Mouse (Mus musculus) midbrain, embryonic 13.5 days (tissue): ENCODE measurements around the gene Syne3. TPM values are rescaled to one million over a fixed set of nuclear protein-coding genes. Genes with fewer than 3 reads are reported as not detected.

Experiments used
- ATAC-seq: fragments of 200-750 bp; cut with Nextera tagmentation; 2 replicates; pipeline ENCODE4 v1.8.0; 2017; ENCODE audit warnings: mild to moderate bottlenecking, moderate TSS enrichment, moderate library complexity
- H3K27ac ChIP-seq: fragments of 300-500 bp; sonication (generic); 2 replicates; pipeline ENCODE4 v1.5.1; 2015; ENCODE audit warnings: inconsistent platforms, mild to moderate bottlenecking, moderate library complexity
- H3K27me3 ChIP-seq: fragments of 300-500 bp; sonication (generic); 2 replicates; pipeline ENCODE4 v1.6.1; 2015; ENCODE audit warnings: mild to moderate bottlenecking, inconsistent platforms
- H3K36me3 ChIP-seq: fragments of 300-500 bp; sonication (generic); 2 replicates; pipeline ENCODE4 v1.6.1; 2015; ENCODE audit warnings: mild to moderate bottlenecking, inconsistent platforms
- H3K4me1 ChIP-seq: fragments of 300-500 bp; sonication (generic); replicated peaks from 2 replicates; pipeline ENCODE4 v1.6.1; 2015; ENCODE audit warnings: inconsistent platforms
- H3K4me2 ChIP-seq: fragments of 300-500 bp; sonication (generic); replicated peaks from 2 replicates; pipeline ENCODE4 v1.6.1; 2015; ENCODE audit warnings: moderate library complexity, mild to moderate bottlenecking, inconsistent platforms
- H3K4me3 ChIP-seq: fragments of 300-500 bp; sonication (generic); replicated peaks from 2 replicates; pipeline ENCODE4 v1.5.1; 2015; ENCODE audit warnings: mild to moderate bottlenecking, inconsistent platforms
- H3K9ac ChIP-seq: fragments of 300-500 bp; sonication (generic); replicated peaks from 2 replicates; pipeline ENCODE4 v1.6.1; 2015; ENCODE audit warnings: mild to moderate bottlenecking, inconsistent platforms
- H3K9me3 ChIP-seq: fragments of 300-500 bp; sonication (generic); 2 replicates; pipeline ENCODE4 v1.6.1; 2016; ENCODE audit warnings: mild to moderate bottlenecking, inconsistent platforms
- WGBS: fragments of 180-500 bp; shearing (Covaris S2); methylation state at CpG from one replicate; pipeline ENCODE4 v1.1.7; 2015; 5-methylcytosine and 5-hydroxymethylcytosine counted together
- polyA plus RNA-seq: library from polyadenylated mRNA; unstranded; fragments of >200 nt; fragmentation: Nextera tagmentation; extraction: Ambion mirVana; gene quantifications from 2 replicates; pipeline ENCODE4 v1.2.1, GENCODE M21; 2015

Gene Syne3
- polyA plus RNA-seq, 1 experiment from 2014 or later, result 0.17 TPM

DNA sequence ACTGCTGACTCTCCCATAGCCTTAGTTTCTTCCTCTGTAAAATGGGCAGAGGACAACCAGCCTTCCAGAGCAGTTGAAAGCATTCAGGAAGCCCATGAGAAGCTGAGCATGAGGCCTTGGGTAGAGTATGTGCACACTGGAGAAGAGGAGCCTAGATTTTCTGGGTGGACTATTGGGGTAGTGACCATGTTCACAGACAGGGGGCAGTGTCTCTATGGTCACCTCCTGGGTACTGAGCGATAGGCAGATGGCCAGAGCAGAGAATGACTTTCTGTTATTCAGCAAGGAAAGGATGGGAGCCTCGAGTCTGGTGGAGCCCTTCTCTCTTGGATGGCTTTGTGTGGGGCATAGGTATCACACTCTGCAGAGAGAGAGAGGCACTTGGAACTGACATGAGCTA is 76.4 kb downstream of the Syne3 start:
- H3K9me3 ChIP-seq, result no peaks in the 10 kb centered on the region
- 77% methylated on average over 2 of the region's 2 CpGs for WGBS
- H3K9ac ChIP-seq, result no peak overlapping the region
- peaks cover 2% of the 10 kb centered on the region; the same call in 1 of the 2 replicates for H3K27me3 ChIP-seq
- H3K4me2 ChIP-seq, result no peak overlapping the region
- no peaks in the 10 kb centered on the region for H3K36me3 ChIP-seq
- H3K4me3 ChIP-seq, result no peak overlapping the region
- H3K4me1 ChIP-seq, result no peaks in the 10 kb centered on the region
- H3K27ac ChIP-seq, result no peak overlapping the region
- no peak for ATAC-seq

- no peaks in the 10 kb centered on the region for H3K27me3 ChIP-seq
- H3K4me2 ChIP-seq, result no peak overlapping the region
- 84% methylated on average over 2 of the region's 2 CpGs for WGBS
- no peaks in the 10 kb centered on the region for H3K9me3 ChIP-seq
- peaks cover 28% of the 10 kb centered on the region for H3K4me1 ChIP-seq
- ATAC-seq, result no peak
- H3K9ac ChIP-seq, result no peak overlapping the region
- no peaks in the 10 kb centered on the region for H3K36me3 ChIP-seq
- H3K4me3 ChIP-seq, result no peak overlapping the region
- peak overlapping the region; percentile 57; the same call in 1 of the 2 replicates for H3K27ac ChIP-seq
Observed at GRCm38 (mm10) chr12:104925765-104926164, 83.8 kb downstream of the Syne3 start.

DNA sequence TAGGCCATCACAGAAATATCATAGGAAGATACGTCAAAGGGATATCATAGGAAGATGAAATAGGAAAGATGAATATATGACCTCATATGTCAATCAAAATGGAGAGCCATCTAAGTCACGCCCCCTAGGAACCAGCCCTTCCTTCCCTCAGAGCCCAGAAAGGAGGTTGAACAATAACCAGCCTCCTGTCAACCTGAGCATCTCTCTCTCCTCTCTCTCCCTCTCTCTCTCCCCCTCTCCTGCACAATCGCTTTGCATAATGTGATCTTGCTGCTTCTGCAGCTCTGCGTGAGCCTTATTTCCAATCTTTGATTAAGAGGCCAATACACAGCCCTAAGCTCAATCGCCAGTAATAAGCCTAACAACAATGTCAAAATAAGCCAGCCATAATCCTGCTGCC is 84.6 kb downstream of the Syne3 start:
- no peak overlapping the region for H3K4me3 ChIP-seq
- H3K4me1 ChIP-seq, result peaks cover 28% of the 10 kb centered on the region
- ATAC-seq, result peak; percentile 27; the same call in 1 of the 2 replicates
- no peak overlapping the region for H3K4me2 ChIP-seq
- H3K27me3 ChIP-seq, result no peaks in the 10 kb centered on the region
- H3K9me3 ChIP-seq, result no peaks in the 10 kb centered on the region
- H3K27ac ChIP-seq, result peak overlapping the region; percentile 57
- H3K36me3 ChIP-seq, result no peaks in the 10 kb centered on the region
- WGBS, result 61% methylated on average over 5 of the region's 5 CpGs
- H3K9ac ChIP-seq, result no peak overlapping the region

- Histone ChIP-seq H3K4me2 (no peak overlapping the region), H3K9ac (no peak overlapping the region), H3K27me3 (no peaks in the 10 kb centered on the region), H3K36me3 (no peaks in the 10 kb centered on the region), H3K4me3 (no peak overlapping the region), H3K27ac (peak overlapping the region; percentile 57), H3K9me3 (no peaks in the 10 kb centered on the region), H3K4me1 (peaks cover 28% of the 10 kb centered on the region)
- ATAC-seq, result no peak
- WGBS, result 69% methylated on average over 3 of the region's 3 CpGs
Observed at GRCm38 (mm10) chr12:104924546-104924945, 85.1 kb downstream of the Syne3 start.

- 79% methylated on average over 19 of the region's 19 CpGs for WGBS
- Histone ChIP-seq H3K36me3 (no peaks in the 10 kb centered on the region), H3K9ac (no peak overlapping the region), H3K27ac (no peak overlapping the region), H3K27me3 (no peaks in the 10 kb centered on the region), H3K4me3 (no peak overlapping the region), H3K4me2 (no peak overlapping the region), H3K9me3 (no peaks in the 10 kb centered on the region), H3K4me1 (peaks cover 28% of the 10 kb centered on the region)
- ATAC-seq, result no peak
Observed at GRCm38 (mm10) chr12:104923948-104924388, 85.6 kb downstream of the Syne3 start.

GRCm38 (mm10) chr12:104922647-104923046 is 87.0 kb downstream of the Syne3 start:
- 24% methylated on average over 8 of the region's 8 CpGs for WGBS
- Histone ChIP-seq H3K4me1 (peaks cover 28% of the 10 kb centered on the region), H3K4me2 (no peak overlapping the region), H3K9me3 (no peaks in the 10 kb centered on the region), H3K9ac (no peak overlapping the region), H3K27ac (no peak overlapping the region), H3K36me3 (no peaks in the 10 kb centered on the region), H3K27me3 (no peaks in the 10 kb centered on the region), H3K4me3 (no peak overlapping the region)
- ATAC-seq, result peak; percentile 59

DNA sequence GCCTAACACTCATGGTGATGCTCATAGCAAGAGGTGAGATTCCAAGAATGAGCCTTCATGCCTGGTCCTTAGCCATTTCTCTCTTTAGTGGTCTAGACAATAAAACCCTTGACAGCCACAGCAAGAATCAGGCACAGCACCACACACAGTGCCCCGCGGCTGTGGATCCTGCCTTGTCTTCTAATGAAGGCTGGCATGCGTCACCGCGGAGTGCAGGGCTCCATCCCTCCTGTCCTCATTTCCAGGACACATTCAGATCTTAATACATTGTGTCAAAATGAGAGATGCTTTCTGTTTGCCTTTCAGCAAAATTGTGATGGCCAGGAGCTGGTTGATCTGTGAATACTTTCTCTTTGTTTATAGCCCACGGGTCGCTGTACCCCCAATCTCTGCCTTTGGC is 88.5 kb downstream of the Syne3 start:
- Histone ChIP-seq H3K9ac (no peak overlapping the region), H3K27me3 (no peaks in the 10 kb centered on the region), H3K36me3 (no peaks in the 10 kb centered on the region), H3K9me3 (no peaks in the 10 kb centered on the region), H3K27ac (no peak overlapping the region), H3K4me2 (no peak overlapping the region), H3K4me3 (no peak overlapping the region), H3K4me1 (peaks cover 28% of the 10 kb centered on the region)
- no peak for ATAC-seq
- WGBS, result 86% methylated on average over 7 of the region's 7 CpGs

DNA sequence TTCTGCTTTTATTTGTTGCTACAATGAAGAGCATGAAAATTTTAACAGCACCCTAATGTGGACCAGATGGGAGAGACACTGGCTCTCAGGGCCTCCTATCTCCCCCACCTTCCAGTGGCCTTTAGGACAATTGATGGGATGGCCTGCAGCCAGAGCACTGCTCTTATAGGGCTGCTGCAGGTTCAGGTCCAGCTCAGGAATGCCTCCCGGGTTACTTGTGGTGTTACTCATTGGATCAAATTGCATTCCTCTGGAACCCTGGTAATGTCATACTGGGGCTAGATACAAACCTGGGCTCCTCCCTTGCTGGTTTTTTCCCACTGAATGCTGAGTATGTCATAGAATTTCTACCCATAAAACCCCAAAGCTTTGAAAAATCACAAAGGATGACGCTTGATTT is 90.4 kb downstream of the Syne3 start:
- H3K4me2 ChIP-seq, result no peak overlapping the region
- H3K4me1 ChIP-seq, result peaks cover 16% of the 10 kb centered on the region
- no peaks in the 10 kb centered on the region for H3K27me3 ChIP-seq
- no peaks in the 10 kb centered on the region for H3K36me3 ChIP-seq
- no peak overlapping the region for H3K27ac ChIP-seq
- 87% methylated on average over 2 of the region's 2 CpGs for WGBS
- H3K9ac ChIP-seq, result no peak overlapping the region
- no peaks in the 10 kb centered on the region for H3K9me3 ChIP-seq
- no peak for ATAC-seq
- no peak overlapping the region for H3K4me3 ChIP-seq

DNA sequence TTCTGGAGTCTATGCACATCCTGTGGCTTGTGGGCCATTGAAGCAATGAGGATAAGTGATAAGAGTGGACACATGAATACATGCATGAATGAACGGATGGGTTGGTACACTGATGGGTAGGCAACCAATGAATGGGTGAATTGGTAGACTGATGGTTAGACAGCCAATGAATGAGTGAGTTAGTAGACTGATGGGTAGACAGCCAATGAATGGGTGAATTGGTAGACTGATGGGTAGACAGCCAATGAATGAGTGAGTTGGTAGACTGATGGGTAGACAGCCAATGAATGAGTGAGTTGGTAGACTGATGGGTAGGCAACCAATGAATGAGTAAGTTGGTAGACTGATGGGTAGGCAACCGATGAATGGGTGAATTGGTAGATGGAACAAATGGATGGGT is 91.7 kb downstream of the Syne3 start:
- H3K4me2 ChIP-seq, result no peak overlapping the region
- no peak overlapping the region for H3K9ac ChIP-seq
- peaks cover 14% of the 10 kb centered on the region for H3K4me1 ChIP-seq
- H3K9me3 ChIP-seq, result no peaks in the 10 kb centered on the region
- H3K4me3 ChIP-seq, result no peak overlapping the region
- H3K36me3 ChIP-seq, result no peaks in the 10 kb centered on the region
- no peak for ATAC-seq
- H3K27ac ChIP-seq, result no peak overlapping the region
- H3K27me3 ChIP-seq, result no peaks in the 10 kb centered on the region
- WGBS, result 94% methylated on average over 2 of the region's 2 CpGs

DNA sequence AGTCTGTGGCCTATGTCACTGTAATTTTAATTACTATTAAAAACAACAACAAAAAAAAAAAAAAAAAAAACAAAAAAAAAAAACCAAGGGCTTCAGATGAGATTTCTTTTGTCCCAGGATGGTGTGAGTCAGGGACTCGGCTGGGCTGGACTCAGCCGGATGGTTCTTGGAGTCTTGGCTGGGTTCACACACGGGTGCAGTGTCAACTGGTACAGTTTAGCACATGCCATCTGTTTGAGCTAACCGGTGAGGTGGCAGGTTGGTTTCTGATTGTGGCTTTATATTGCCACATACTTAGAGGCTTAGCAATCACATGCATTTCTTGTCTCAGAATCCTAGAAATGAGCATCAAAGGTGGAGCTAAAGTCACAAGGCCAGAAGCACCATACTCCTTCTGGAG is 92.3 kb downstream of the Syne3 start:
- 93% methylated on average over 4 of the region's 4 CpGs for WGBS
- Histone ChIP-seq H3K9ac (no peak overlapping the region), H3K4me2 (no peak overlapping the region), H3K4me1 (peaks cover 14% of the 10 kb centered on the region), H3K9me3 (no peaks in the 10 kb centered on the region), H3K27me3 (no peaks in the 10 kb centered on the region), H3K27ac (no peak overlapping the region), H3K36me3 (no peaks in the 10 kb centered on the region), H3K4me3 (no peak overlapping the region)
- no peak for ATAC-seq

DNA sequence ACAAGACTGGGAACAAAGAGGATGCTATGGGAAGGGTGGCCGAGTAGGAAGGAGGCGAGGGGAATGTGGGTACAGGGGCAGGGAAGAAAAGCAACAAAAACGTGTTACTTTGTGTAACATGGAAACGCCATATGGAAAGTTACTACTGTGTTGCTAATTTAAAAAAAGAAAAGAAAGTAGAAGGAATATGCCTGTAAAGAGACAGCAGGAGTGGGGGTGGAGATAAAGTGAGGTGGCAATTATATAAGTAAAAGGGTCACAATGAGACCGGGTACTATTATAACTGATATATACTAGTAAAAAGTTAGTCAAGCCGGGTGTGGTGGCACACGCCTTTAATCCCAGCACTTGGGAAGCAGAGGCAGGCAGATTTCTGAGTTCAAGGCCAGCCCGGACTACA is 92.8 kb downstream of the Syne3 start:
- H3K4me2 ChIP-seq, result no peak overlapping the region
- H3K9ac ChIP-seq, result no peak overlapping the region
- 87% methylated on average over 8 of the region's 8 CpGs for whole genome bisulfite sequencing
- no peaks in the 10 kb centered on the region for H3K9me3 ChIP-seq
- H3K4me3 ChIP-seq, result no peak overlapping the region
- no peaks in the 10 kb centered on the region for H3K36me3 ChIP-seq
- peaks cover 15% of the 10 kb centered on the region for H3K4me1 ChIP-seq
- H3K27ac ChIP-seq, result no peak overlapping the region
- H3K27me3 ChIP-seq, result no peaks in the 10 kb centered on the region
- ATAC-seq, result no peak

DNA sequence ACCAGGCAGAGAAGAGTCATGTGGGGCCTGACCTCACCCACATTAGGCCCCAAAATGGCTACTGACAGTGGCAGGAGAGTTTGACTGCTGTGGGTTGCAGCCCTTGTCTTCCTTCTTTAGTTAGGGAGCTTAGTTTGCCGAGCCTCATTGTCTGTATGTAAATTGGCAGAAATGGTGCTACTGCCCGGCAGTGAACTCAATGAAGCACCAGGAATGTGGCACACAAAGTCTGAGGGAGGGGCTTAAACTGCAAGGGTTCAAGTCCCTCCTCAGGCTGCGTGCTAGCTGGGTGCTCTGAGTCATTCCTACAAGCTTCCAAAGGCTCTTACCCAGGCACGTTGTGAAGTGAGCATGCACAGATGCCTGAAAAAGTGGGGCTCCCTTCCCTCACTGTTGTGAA is 93.9 kb downstream of the Syne3 start:
- WGBS, result 30% methylated on average over 4 of the region's 4 CpGs
- Histone ChIP-seq H3K36me3 (no peaks in the 10 kb centered on the region), H3K27me3 (no peaks in the 10 kb centered on the region), H3K9ac (no peak overlapping the region), H3K27ac (no peak overlapping the region), H3K4me1 (peaks cover 10% of the 10 kb centered on the region), H3K9me3 (no peaks in the 10 kb centered on the region), H3K4me2 (no peak overlapping the region), H3K4me3 (no peak overlapping the region)
- no peak for ATAC-seq

DNA sequence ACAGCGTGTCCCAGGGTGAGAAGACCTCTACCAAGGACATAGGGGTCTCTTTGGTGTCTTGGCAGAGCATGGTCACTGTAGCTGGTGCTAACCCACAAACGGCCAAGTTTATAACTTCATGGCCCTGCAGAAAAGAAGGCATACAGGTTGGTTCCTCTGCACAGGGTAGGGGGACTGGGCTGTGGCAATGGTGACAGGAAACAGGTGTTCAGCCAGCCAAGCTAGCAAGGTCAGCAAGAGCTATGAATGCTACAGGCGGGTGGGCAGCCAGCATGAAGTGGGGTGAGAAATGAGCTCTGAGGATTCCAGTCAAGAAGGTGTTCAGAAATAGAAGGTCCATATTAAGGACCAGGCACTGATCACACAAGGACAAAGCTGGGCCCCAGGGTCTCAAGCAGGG is 96.6 kb downstream of the Syne3 start:
- Histone ChIP-seq H3K4me2 (no peak overlapping the region), H3K9me3 (no peaks in the 10 kb centered on the region), H3K4me1 (peaks cover 26% of the 10 kb centered on the region), H3K4me3 (no peak overlapping the region), H3K27ac (no peak overlapping the region), H3K27me3 (peaks cover 9% of the 10 kb centered on the region; the same call in 1 of the 2 replicates), H3K9ac (no peak overlapping the region), H3K36me3 (no peaks in the 10 kb centered on the region)
- WGBS, result 45% methylated on average over 3 of the region's 3 CpGs
- 0 out of 2 replicates have a peak, but pooled peaks have one; percentile 24 for ATAC-seq
